ENCODE assay signal across 25 mouse cellular contexts in genomic region chr3:100572571-100573183, GRCm38 (mm10).
"Had no signal": no experiment of that assay in that cellular context is flagged by ENCODE, and none has a peak within 500 bp of the region (broad histone marks: within the 10 kb centered on the region; RNA-seq: fewer than 3 reads in every experiment).

No protein-coding gene starts in this region.

- H3K4me3 ChIP-seq: intestine, embryonic 15.5 days; kidney, embryonic 15.5 days; left cerebral cortex, adult 2 months; limb, embryonic 10.5 days; limb, embryonic 13.5 days; liver, embryonic 12.5 days; liver, embryonic 15.5 days; midbrain, embryonic 12.5 days; midbrain, embryonic 15.5 days; neural tube, embryonic 12.5 days; neural tube, embryonic 15.5 days had no signal

- ATAC-seq: intestine, embryonic 15.5 days; liver, embryonic 12.5 days; midbrain, embryonic 15.5 days had no signal

- H3K9me3 ChIP-seq: intestine, embryonic 15.5 days; kidney, embryonic 15.5 days; limb, embryonic 10.5 days; limb, embryonic 13.5 days; liver, embryonic 12.5 days; liver, embryonic 15.5 days; midbrain, embryonic 12.5 days; midbrain, embryonic 15.5 days; neural tube, embryonic 12.5 days; neural tube, embryonic 15.5 days had no signal

- H3K27me3 ChIP-seq: intestine, embryonic 15.5 days; kidney, embryonic 15.5 days; limb, embryonic 13.5 days; liver, embryonic 12.5 days; liver, embryonic 15.5 days; midbrain, embryonic 12.5 days; midbrain, embryonic 15.5 days; neural tube, embryonic 12.5 days; neural tube, embryonic 15.5 days had no signal

- H3K4me1 ChIP-seq: intestine, embryonic 15.5 days; kidney, embryonic 15.5 days; limb, embryonic 10.5 days; limb, embryonic 13.5 days; liver, embryonic 12.5 days; liver, embryonic 15.5 days; midbrain, embryonic 12.5 days; midbrain, embryonic 15.5 days; neural tube, embryonic 12.5 days; neural tube, embryonic 15.5 days had no signal

- H3K27ac ChIP-seq: intestine, embryonic 15.5 days; kidney, embryonic 15.5 days; left cerebral cortex, adult 2 months; limb, embryonic 10.5 days; limb, embryonic 13.5 days; liver, embryonic 12.5 days; liver, embryonic 15.5 days; macrophage; midbrain, embryonic 12.5 days; midbrain, embryonic 15.5 days; neural tube, embryonic 12.5 days; neural tube, embryonic 15.5 days had no signal

- DNase-seq: kidney, adult 11 months; kidney, adult 8-10 months; kidney, postnatal 10 days; kidney, postnatal 4 days; layer of hippocampus, adult 9-11 months; layer of hippocampus, postnatal 36 days; liver; lung, adult 18-20 months; lung, postnatal 14 days; retina, postnatal 1 day; right cerebral cortex, postnatal 25 days; spleen, adult 18-20 months; thymus, postnatal 25 days had no signal

- H3K36me3 ChIP-seq: intestine, embryonic 15.5 days; neural tube, embryonic 15.5 days had no signal

- H3K9ac ChIP-seq: intestine, embryonic 15.5 days; kidney, embryonic 15.5 days; limb, embryonic 13.5 days; liver, embryonic 12.5 days; liver, embryonic 15.5 days; midbrain, embryonic 12.5 days; midbrain, embryonic 15.5 days; neural tube, embryonic 12.5 days; neural tube, embryonic 15.5 days had no signal

- H3K4me2 ChIP-seq: intestine, embryonic 15.5 days; kidney, embryonic 15.5 days; limb, embryonic 13.5 days; liver, embryonic 12.5 days; liver, embryonic 15.5 days; midbrain, embryonic 12.5 days; midbrain, embryonic 15.5 days; neural tube, embryonic 12.5 days; neural tube, embryonic 15.5 days had no signal
